Mouse (Mus musculus): Measurements from ENCODE around the gene Ssr2.

Gene Ssr2

DNA sequence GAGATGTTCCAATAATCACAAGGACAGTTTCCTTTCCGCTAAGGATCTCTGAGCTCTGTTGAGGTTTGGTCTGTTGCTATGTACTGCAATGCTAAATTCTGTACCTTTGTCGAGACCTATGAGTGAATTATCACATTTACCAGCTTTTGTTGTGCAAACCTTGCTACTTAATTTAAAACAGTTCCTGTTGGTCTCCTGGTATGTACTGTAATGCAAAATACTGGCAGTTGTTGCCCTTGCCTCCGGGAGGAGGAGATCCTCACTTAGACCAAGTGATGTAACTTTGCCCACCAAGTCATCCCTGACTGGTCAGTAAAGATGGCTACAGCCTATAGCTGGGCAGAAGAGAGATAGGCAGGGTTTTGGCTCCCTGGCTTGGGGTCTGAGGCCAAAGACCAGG, at the start of gene Ssr2:
TSS of gene Ssr2 (plus strand) at position 337 of the 400 bp plus-strand sequence.
- no peak for DNase-seq (ENCODE audit: low spot score in 2 of 2)

DNA sequence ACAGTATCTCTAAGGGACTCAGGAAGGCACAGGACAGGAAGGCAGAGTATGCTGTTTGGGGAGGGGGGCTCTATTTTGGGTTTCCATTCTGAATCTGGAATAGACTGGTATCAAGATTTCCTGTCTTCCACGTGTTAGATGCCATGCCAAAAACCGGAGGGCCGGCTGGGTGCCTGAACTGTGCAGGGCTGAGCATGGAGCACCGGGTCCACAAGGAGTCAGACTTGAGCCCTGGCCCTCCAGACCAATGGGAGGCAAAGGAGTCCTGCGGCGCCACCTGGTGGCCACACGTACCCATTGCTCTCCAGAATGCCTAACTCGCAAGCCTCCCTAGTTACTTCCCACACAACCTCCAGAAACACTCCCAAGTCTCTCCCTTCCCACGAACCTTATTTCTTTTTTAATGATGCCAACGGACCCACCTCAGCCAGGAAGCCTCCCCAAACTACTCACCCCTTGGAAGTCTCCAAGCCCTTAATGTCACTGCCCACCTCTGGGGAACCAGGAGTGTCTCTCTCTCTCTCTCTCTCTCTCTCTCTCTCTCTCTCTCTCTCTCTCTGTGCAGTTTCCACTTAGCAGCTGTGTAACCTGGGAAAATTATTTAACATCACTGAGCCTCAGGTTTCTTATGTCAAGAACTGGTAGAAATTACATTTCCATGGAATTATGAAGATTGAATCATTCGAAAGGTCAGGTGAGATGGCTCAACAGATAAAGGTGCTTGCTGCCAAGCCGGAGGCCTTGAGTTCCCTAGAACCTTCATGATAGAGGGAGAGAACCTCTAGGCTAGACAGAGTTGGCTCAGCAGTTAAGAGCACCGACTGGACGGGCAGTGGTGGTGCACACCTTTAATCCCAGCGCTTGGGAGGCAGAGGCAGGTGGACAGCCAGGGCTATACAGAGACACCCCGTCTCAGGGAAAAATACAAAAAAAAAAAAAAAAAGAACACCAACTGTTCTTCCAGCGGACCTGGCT, 49.2 kb upstream of the Ssr2 start:
- peak; percentile 55 to 83 for DNase-seq (ENCODE audit: low spot score in 2 of 2)

DNA sequence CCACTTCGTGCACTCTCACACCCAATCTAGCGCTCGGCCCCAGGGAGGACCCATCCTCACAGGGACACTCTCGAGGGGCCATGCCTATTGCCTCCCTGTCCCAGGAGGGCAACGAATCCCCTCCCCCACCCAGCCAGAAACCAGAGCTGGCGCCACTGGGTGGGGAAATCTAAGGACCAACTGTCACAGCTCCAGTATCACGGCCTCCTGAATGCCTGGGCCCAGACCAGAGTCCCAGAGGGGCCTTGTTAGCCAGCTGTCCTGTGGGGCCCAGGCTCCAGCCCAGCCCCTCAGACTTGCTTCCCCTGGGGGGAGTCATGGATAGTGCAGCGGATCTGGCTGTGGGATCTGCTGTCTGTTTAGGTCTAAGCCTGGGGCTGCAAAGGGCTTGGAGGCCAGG, 48.1 kb upstream of the Ssr2 start:
- no peak for DNase-seq (ENCODE audit: low spot score in 2 of 2)

DNA sequence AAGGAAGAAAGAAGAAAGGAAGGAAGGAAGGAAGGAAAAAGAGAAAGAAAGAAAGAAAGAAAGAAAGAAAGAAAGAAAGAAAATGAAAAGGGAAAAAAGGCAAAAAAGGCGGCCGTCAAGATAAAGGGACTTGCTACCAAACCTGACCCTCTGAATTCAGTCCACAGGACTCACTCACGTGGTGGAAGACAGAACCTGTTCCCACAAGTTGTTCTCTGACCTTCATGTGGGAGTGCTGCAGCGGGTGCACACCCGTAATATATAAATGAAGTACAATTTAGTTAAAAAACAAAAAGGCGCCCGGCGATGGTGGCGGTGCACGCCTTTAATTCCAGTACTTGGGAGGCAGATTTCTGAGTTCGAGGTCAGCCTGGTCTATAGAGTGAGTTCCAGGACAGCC, 47.0 kb upstream of the Ssr2 start:
- DNase-seq (ENCODE audit: low spot score in 2 of 2) = no peak

DNA sequence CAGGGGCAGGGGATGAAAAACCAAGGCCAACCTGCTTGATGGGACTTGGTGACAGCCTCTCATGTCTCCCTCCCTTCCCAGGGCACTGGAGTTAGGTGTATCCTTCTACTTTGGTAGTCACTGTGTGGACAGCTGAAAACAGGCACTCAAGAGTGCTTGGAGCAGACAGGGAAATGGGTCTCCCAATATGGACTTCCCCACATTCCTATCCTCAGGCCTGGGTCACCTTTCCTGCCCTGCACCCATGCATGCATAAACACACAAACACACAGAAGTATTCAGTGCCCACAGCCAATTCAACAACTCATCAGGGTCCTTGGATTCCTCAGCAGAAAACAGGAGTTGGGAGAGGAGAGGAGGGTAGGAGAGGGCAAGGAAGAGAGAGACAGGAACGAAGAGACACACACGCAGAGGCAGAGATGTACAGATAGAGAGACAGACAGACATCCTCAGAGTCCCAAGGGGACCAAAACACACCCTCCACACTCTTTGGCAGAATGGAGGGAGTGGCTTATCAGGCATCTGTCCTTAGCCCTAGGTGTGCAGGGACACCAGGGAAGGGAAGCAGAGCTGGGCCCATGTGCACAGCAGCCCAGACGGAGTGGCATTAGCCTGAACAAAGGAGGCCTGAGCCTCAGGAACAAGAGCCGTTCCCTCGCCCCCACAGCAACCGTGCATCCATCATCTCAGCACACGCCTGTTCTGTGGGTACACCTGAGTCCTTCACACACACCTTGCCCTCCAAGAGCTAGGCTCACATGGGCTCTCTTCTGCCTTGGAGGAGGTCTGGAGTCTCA, 46.3 kb upstream of the Ssr2 start:
- DNase-seq (ENCODE audit: low spot score in 2 of 2) = no peak

DNA sequence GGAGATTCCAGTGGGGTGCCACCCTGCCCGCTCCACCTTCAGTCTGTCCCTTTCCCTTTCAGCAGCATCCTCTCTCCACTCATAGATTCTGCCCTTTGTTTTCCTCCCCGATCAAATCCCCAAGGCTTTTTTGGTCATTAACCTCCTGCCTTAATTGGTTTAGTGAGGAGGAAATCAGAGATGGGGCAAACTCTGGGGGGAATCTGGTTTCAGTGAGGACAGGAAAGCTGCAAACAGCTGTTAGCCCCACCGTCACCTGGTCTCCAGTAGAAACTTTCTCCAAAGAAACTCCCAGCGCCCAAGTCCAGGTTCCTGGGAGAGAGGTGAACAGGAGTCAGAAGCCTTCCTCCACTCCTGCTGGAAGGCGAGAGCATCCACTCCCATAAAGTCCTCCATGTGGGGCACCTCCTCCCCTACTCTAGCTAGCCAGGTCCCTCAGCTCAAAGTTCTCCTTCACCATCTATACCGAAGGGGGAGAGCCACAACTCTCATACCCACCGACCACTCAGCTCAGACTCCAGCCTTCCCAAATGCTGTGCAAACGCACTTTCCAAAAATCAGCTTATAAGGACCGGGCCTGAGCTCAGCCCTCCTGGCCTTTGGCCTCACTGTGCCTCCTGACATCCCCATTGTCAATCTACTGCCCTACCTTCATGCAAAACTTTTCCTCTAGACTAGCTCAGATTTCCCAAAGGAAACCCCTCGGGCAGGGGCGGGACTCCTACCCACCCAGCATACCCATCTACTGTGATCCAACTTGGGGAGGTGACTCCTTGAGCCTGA, 45.4 kb upstream of the Ssr2 start:
- DNase-seq (ENCODE audit: low spot score in 2 of 2) = no peak

DNA sequence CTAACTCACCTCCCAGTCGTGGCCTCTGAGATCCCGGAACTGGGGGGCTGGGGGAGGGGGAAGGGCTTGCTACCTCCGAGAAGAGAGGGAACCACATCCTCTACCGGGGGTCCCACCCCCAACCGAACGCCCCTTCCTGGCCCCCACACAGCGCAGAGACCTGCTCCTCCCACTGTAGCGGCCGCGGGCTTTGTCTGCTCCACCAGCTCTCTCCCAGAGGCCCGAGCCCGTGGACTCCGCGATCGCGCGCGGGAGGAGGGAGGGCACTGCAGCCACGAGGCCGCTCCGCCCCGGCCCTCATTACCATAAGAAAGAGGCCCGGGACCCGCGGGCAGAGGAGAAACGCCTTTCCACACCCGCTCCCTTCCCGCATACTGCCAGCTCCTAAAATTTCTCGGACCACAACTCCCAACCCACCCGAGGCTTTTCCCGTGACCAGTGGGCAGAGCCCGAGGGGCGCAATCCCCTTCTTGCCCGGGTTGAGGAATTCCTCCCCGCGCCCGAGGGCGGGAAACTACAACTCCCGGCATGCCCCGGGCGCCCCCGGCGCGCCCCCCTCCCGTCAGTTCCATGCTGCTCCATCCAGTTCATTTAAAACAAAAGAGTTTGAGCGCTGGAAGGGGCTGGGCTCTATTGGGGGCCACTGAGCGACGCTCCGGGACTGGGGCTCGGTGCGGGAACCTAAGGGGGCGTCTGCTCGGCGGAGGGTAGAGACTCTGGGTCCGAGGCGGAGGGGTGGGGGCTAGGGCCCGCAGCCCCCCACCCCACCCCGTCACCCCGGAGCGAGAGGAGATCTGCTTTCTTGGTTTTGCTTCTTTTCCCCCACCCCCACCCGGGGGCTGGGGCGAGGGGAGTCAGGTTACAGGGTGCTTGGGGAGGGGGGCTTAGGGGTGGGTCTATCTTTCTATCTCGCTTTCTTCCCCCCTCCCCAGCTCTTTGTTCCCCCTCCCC, 44.1 kb upstream of the Ssr2 start:
- peak; percentile 86 to 90 for DNase-seq (ENCODE audit: low spot score in 2 of 2)

DNA sequence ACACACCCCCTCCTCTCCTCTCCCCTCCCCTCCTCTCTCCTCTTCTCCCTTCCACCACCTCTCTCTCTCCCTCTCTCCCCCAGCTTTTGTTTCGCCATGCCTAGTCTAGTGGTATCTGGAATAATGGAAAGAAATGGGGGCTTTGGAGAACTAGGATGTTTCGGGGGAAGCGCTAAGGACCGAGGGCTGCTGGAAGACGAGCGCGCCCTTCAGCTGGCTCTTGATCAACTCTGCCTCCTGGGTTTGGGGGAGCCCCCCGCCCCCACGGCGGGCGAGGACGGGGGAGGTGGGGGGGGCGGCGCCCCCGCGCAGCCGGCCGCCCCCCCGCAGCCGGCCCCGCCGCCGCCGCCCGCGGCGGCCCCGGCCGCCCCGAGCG, 43.4 kb upstream of the Ssr2 start, which contains the start of gene Mex3a:
TSS of gene Mex3a (plus strand) at position 97 of the 376 bp plus-strand sequence.
- DNase-seq (ENCODE audit: low spot score in 2 of 2) = no peak

DNA sequence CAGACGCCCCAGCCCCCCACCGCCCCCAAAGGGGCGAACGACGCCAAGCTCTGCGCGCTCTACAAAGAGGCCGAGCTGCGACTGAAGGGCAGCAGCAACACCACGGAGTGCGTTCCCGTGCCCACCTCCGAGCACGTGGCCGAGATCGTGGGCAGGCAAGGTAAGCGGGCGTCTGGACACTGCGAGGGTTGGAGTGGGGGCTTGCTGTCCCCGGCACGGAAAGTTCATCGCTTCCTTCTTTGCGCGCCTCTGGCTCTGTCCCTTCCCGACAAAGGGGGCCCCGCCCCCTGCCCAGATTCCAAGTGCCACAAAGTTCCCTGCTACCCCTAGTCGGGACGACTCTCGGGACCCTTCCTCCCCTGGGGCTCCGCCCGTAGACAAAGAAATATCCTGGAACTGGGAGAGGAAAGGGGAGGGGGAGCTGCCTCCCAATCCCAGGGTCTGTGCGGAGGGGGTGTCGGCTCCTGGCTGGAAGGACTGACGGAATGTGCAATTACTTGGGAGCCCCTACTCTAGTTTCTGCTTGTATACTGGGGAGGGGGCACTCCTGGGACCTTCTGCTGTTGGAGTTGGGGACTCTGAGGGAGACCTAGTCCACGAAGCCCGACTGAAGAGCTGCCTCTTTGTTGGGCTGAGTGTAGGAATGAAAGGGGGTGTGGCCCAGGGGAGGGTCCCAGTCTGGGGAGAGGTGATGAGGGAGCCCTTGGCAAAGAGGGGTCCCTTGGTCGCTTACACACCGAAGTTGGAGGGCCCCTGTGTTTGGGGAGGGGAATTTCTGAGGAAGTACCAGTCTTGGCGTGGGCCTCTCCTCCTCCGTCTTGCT, 42.8 kb upstream of the Ssr2 start:
- DNase-seq (ENCODE audit: low spot score in 2 of 2) = peak in 1 of 2 experiments; percentile 42

DNA sequence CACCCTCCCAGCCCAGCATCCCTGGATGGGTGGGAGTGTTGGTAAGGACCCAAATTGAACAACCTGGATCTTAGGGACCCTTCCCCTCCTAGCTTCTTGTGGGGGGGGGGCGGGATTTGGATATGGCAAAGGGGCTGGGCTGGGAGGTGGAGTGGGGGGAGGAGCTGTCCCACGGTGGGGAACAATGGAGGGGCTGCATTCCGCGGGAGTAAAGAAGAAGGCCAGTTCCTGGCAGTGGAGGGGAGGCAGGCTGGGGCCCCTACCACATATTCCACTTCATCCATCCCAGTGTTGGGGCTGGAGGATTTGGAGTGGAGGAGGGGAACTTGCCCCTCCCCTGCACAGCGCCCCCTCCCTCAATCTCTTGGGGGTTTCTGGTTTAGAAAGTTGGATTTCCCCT, 42.0 kb upstream of the Ssr2 start:
- no peak for DNase-seq (ENCODE audit: low spot score in 2 of 2)

DNA sequence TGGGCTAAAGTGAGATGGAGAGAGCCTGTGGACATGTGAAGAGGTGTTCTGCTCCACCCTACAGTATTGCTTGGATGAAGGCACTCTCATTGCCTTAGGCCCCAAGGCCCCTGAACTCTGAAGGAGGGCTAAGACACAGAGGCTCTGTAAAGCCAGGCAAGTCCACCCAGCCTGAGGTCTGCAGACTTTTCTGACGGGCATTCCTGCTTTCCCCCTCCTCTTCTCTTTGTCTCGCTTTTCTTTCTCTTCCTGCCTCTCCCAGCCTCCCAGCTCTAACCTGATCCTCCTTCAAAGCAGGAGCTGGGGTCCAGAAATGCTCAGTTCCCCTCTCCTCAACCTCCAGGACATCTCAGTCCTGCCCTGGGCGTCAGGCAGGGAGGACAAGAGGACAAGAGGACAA, 40.7 kb upstream of the Ssr2 start:
- no peak for DNase-seq (ENCODE audit: low spot score in 2 of 2)

DNA sequence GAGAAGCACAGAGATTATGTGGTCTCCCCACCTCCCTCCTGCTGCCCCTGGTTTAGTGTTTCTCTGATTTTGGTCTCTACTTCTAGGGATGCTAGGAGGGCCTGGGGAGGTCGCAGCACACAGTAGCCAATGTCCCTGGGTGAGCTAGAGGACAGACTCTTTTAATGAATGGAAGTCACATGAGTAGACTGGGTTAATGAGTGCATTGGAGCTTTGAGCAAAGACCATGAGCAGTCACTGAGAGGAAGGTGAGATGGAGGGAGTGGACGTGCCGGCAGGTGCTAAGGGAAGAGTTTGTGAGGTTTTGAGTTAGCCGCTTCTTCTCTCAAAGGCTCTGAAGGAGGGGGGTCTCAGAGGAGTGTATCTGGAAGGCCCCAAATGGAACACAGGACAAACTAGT, 40.1 kb upstream of the Ssr2 start:
- DNase-seq (ENCODE audit: low spot score in 2 of 2) = no peak

DNA sequence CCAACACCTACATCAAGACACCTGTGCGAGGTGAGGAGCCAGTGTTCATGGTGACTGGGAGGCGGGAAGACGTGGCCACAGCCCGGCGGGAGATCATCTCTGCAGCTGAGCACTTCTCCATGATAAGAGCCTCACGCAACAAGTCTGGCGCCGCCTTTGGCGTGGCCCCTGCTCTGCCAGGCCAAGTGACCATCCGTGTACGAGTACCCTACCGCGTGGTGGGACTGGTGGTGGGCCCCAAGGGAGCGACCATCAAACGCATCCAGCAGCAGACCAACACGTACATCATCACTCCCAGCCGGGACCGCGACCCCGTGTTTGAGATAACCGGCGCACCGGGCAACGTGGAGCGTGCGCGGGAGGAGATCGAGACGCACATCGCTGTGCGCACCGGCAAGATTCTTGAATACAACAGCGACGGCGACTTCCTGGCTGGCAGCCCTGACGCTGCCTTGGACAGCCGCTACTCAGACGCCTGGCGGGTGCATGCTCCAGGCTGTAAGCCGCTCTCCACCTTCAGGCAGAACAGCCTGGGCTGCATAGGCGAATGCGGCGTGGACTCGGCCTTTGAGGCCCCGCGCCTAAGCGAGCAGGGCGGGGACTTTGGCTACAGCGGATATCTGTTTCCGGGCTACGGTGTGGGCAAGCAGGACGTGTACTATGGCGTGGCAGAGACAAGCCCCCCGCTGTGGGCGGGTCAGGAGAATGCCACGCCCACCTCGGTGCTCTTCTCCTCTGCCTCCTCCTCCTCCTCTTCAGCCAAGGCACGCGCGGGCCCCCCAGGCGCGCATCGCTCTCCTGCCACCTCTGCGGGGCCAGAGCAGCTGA, 39.4 kb upstream of the Ssr2 start:
- DNase-seq (ENCODE audit: low spot score in 2 of 2) = peak; percentile 56 to 66

DNA sequence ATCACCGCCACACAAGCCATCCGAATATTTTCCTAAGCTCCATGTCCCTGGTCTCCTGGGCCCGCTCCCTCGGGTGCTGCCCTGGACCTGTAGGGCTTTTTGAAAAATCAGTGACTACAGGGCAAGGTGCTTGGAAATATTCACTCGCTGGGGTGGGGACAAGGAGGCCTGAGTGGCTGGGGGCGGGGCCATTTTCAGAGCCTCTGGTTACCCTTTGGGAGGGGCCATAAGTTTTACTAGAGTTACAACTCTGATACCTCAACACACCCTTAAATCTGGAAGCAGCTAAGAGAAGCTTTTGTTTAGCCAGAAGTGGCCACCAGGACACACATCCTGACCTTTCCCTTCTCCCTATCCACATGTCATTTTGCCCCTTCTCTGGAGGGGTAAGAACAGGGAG, 38.5 kb upstream of the Ssr2 start:
- no peak for DNase-seq (ENCODE audit: low spot score in 2 of 2)

DNA sequence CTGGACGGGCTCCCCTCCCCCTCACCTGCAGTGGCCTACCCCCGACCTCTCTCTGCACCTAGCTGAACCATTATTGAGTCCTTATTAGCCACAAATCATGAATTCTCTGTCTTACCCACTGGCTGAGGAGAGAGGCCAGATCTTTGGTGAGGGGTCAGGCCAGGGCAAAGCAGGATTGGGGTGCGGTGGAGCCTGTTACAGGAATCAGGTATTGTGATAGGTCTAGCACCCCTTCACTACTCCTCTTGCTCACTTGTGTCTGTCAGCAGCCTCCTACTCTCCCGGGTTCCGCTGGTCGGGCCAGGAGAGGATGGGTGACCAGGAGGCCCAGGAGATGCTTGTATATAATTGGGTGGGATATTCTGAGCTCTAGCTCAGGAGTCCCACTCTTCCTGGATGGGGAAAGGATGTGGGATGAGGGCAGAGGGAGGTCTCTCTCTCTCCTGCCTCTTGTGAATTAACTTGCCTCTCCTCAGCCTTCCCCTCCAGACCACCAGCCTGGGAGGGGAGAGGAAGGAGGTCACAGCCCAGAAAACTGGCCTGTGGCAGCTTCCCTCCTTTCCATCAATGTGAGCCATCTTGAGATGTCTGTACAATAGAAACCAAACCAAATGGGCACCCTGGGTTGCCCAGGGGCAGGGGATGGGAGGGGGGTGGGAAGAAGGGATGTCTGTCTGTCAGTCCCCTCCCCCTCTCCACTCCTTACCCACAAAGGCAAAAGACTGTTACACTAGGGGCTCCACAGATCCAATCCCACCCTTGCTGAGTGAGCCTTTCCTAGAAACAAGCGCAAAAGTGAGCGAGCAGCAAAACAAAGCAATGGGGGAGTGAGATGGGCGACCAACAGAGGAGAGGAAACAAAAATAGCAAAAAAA, 37.2 kb upstream of the Ssr2 start:
- no peak for DNase-seq (ENCODE audit: low spot score in 2 of 2)

DNA sequence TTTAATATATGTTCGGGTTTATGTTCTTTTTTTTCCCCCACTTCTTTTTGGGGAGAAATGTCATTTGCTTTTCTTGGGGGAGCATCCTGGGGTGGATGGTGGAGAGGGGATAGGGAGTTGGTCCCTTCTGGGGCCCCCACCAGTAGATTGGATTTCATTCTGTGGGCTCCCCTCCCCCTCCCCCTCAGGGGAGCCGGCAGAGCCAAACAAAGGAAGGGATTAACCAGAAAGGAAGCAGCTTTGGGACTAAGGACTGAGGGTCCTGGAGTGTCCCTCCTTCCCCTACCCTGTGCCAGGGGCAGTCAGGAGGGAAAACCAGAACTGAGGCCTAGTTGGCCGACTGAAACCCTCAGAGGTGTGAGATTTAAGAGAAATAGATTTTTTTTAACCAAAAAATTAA, 36.3 kb upstream of the Ssr2 start:
- no peak for DNase-seq (ENCODE audit: low spot score in 2 of 2)

DNA sequence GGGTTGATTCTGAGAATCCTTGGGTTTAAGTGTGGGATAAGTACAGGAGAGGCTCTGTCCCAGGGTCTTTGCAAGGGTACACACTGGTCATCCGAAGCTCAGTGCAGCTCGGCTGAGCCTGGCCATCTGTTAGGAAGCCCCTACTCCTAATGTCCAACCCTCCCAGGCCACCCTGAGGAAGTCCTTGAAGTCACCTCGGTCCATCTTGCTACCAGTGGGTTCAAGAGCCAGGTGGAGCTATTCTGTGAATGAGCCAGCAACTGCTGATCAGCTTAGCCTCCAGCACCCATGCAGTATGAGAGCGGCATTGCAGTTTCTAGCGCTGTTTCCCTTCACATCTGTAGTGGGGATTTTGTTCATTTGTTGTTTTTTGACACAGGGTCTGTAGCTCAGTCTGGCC, 35.6 kb upstream of the Ssr2 start:
- no peak for DNase-seq (ENCODE audit: low spot score in 2 of 2)
